Comparison of ENCODE assay signal across 8 mouse cellular contexts in the genomic region with DNA sequence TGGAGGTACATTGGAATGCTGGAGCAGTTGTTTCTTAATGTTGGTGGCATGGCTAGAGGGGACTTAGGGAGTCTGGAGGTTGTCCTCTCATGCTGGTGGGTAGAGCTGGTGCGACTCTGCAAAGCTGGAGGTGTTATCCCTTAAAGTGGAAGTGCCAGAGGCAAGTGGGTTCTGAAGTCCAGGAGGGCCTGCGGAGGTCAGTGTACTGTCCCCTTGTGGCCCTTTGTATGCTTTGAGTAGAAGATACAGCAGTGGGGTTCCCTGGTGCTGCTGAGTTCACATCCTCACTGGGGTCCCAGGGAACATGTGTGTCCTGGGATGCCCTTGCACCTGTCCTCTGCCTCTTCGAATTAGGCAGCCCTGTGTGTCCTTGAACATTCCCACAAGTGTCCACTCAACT. TPM values are rescaled to one million over a fixed set of nuclear protein-coding genes. Genes with fewer than 3 reads are reported as not detected.
A peak's percentile ranks its signal among the peaks of the same experiment; 100 is the strongest.
DNase-seq lines count a peak whose midpoint lies in the region; ATAC-seq and TF ChIP-seq lines count a peak whose summit lies in the region.

No protein-coding gene starts in this region.

- H3K4me1 ChIP-seq in ES-E14 (ENCODE audit: control insufficient read depth in 2 of 2, insufficient read depth in 2 of 2, low read length in 2 of 2, poor library complexity in 1 of 2) = peaks cover 0 to 20% of the 10 kb centered on the region in 2 experiments; a peak in 2 of 4 replicates
- H3K4me1 ChIP-seq in liver, postnatal 0 days (ENCODE audit: insufficient read depth) = peaks cover 61% of the 10 kb centered on the region

- no peak for TF ChIP-seq EP300 in liver, postnatal 0 days (IDR thresholded peaks at IDR 0.05; ENCODE audit: low read depth)

- no peaks in the 10 kb centered on the region for H3K27me3 ChIP-seq in liver, postnatal 0 days (ENCODE audit: insufficient read depth, low read length)

- no peaks in the 10 kb centered on the region for H3K36me3 ChIP-seq in ES-E14 (ENCODE audit: control insufficient read depth, insufficient read depth, low read length, poor library complexity, severe bottlenecking)
- H3K36me3 ChIP-seq in liver, postnatal 0 days (replicated peaks; ENCODE audit: insufficient read depth, low read length) = no peaks in the 10 kb centered on the region

- H3K9me3 ChIP-seq in ES-E14 (ENCODE audit: control insufficient read depth, insufficient read depth, low read depth, low read length) = no peaks in the 10 kb centered on the region
- H3K9me3 ChIP-seq in liver, postnatal 0 days (ENCODE audit: low read length) = no peaks in the 10 kb centered on the region

- peak overlapping the region; percentile 99 for H3K9ac ChIP-seq in ES-E14 (ENCODE audit: insufficient read depth, low read depth, low read length, poor library complexity, severe bottlenecking)
- peak overlapping the region; percentile 98 for H3K9ac ChIP-seq in liver, postnatal 0 days (replicated peaks)

- H3K27ac ChIP-seq in gastrocnemius, adult 2 months = peak overlapping the region; percentile 98
- no peak overlapping the region for H3K27ac ChIP-seq in ES-E14 (ENCODE audit: insufficient read depth, low read depth, low read length, poor library complexity, severe bottlenecking)
- peak overlapping the region; percentile 91; the same call in 1 of the 2 replicates for H3K27ac ChIP-seq in liver, postnatal 0 days (ENCODE audit: low read depth)

- intact Hi-C loops in gastrocnemius, adult 2 months (cut with DNase I) = loop anchor here (2.0 kb wide), 1 partner anchor 19 kb away; no protein-coding TSS in a partner anchor
- intact Hi-C loops in gastrocnemius, postnatal 14 days (cut with DNase I; ENCODE audit: low total_unique reads) = no loop called here
- intact Hi-C loops in heart, postnatal 10 days (cut with DNase I) = no loop called here

- ATAC-seq in liver, postnatal 0 days = no peak

- TF ChIP-seq CTCF in gastrocnemius, adult 2 months (IDR thresholded peaks at IDR 0.05) = peak; percentile 30; the same call in 1 of the 2 replicates
- peak; percentile 45; the same call in 1 of the 2 replicates for TF ChIP-seq CTCF in liver, postnatal 0 days (IDR thresholded peaks at IDR 0.05; ENCODE audit: low read depth)

- no peak for DNase-seq in gastrocnemius, adult 2 months
- no peak for DNase-seq in gastrocnemius, postnatal 14 days
- no peak for DNase-seq in ES-E14 (ENCODE audit: low read depth, low spot score)
- DNase-seq in heart, postnatal 10 days = peak; percentile 41 to 56
- peak; percentile 28 for DNase-seq in liver, postnatal 0 days
- DNase-seq in urinary bladder, adult 2 months (ENCODE audit: low spot score) = no peak
- DNase-seq in gastrocnemius, adult 8-10 months (ENCODE audit: low spot score in 2 of 2) = no peak
- DNase-seq in gastrocnemius, adult 18-20 months (ENCODE audit: low spot score) = no peak

- in situ Hi-C loops in ES-E14 (cut with MboI; ENCODE audit: low sequenced_read_pairs in 2 of 2, unreplicated experiment in 2 of 2) = no loop called here

- H3K4me3 ChIP-seq in gastrocnemius, adult 2 months = peak overlapping the region; percentile 92
- H3K4me3 ChIP-seq in ES-E14 (ENCODE audit: insufficient read depth in 1 of 2, low read depth in 1 of 2, low read length in 2 of 2, poor library complexity in 1 of 2, severe bottlenecking in 1 of 2) = peak overlapping the region; percentile 93 to 100
- peak overlapping the region; percentile 99 for H3K4me3 ChIP-seq in liver, postnatal 0 days (ENCODE audit: low read depth, low read length)

- H3K4me2 ChIP-seq in liver, postnatal 0 days (ENCODE audit: low read depth, low read length) = peak overlapping the region; percentile 91

- 24% methylated on average over 3 of the region's 3 CpGs for WGBS in liver, postnatal 0 days (ENCODE audit: insufficient replicate concordance)

TF ChIP-seq in ES-E14, 5 proteins besides CTCF, POLR2A, EP300 and RAD21:
- TF ChIP-seq ZC3H11A (IDR thresholded peaks at IDR 0.05; ENCODE audit: borderline replicate concordance, low read depth, low read length) (no peak), MAFK (IDR thresholded peaks at IDR 0.05; ENCODE audit: insufficient read depth, low read depth, low read length) (no peak), CHD2 (IDR thresholded peaks at IDR 0.05; ENCODE audit: low read depth, low read length) (no peak), HCFC1 (IDR thresholded peaks at IDR 0.05; ENCODE audit: borderline replicate concordance, insufficient read depth, low read length) (no peak), ZNF384 (IDR thresholded peaks at IDR 0.05; ENCODE audit: low read depth, low read length) (no peak)

RNA-seq across cellular contexts. Expression of gene Dot1l, which starts 1.1 kb away (rescaled TPM):
- 10 to 100 TPM; 19.9 to 23.1 TPM for total RNA-seq in gastrocnemius, adult 2 months (2021)
- total RNA-seq in gastrocnemius, postnatal 14 days (2021) = 10 to 100 TPM; 25.5 to 26.1 TPM
- 31.9 and 41.2 TPM in 2 replicates for total RNA-seq in ES-E14 (2012; rRNA removed)
- 10 to 100 TPM; 66.3 to 67.6 TPM for total RNA-seq in heart, postnatal 10 days (2021)
- polyA plus RNA-seq in liver, postnatal 0 days (2015; fragmentation: Nextera tagmentation; extraction: Ambion mirVana) = 4.6 TPM in 2 replicates
- 6.7 and 17.2 TPM in 2 replicates for polyA plus RNA-seq in urinary bladder, adult 2 months (2012; rRNA removed)
- total RNA-seq in gastrocnemius, adult 8-10 months (2022) = 10 to 100 TPM; 12.4 to 13.8 (median 13.5) TPM
- 10 to 100 TPM; 13.6 to 20.8 TPM for total RNA-seq in gastrocnemius, adult 18-20 months (2021)

RNA-seq across cellular contexts. Expression of gene Ap3d1, which starts 14.0 kb away (rescaled TPM):
- 10 to 100 TPM; 27.0 to 33.5 TPM for total RNA-seq in gastrocnemius, adult 2 months (2021)
- 10 to 100 TPM; 23.7 to 25.2 TPM for total RNA-seq in gastrocnemius, postnatal 14 days (2021)
- 74.8 and 106 TPM in 2 replicates for total RNA-seq in ES-E14 (2012; rRNA removed)
- total RNA-seq in heart, postnatal 10 days (2021) = 10 to 100 TPM; 47.6 to 52.5 TPM
- 16.4 and 19.0 TPM in 2 replicates for polyA plus RNA-seq in liver, postnatal 0 days (2015; fragmentation: Nextera tagmentation; extraction: Ambion mirVana)
- polyA plus RNA-seq in urinary bladder, adult 2 months (2012; rRNA removed) = 96.3 and 108 TPM in 2 replicates
- 10 to 100 TPM; 24.1 to 29.3 (median 27.8) TPM for total RNA-seq in gastrocnemius, adult 8-10 months (2022)
- total RNA-seq in gastrocnemius, adult 18-20 months (2021) = 10 to 100 TPM; 24.3 to 31.7 TPM

RNA-seq across cellular contexts. Expression of gene Sf3a2, which starts 41.9 kb away (rescaled TPM):
- 10 to 100 TPM; 28.9 to 29.1 TPM for total RNA-seq in gastrocnemius, adult 2 months (2021)
- total RNA-seq in gastrocnemius, postnatal 14 days (2021) = 10 to 100 TPM; 23.6 to 30.0 TPM
- 31.4 and 39.6 TPM in 2 replicates for total RNA-seq in ES-E14 (2012; rRNA removed)
- 10 to 100 TPM; 36.8 to 41.4 TPM for total RNA-seq in heart, postnatal 10 days (2021)
- 20.9 and 22.2 TPM in 2 replicates for polyA plus RNA-seq in liver, postnatal 0 days (2015; fragmentation: Nextera tagmentation; extraction: Ambion mirVana)
- polyA plus RNA-seq in urinary bladder, adult 2 months (2012; rRNA removed) = 47.0 and 47.7 TPM in 2 replicates
- 10 to 100 TPM; 26.0 to 33.2 (median 29.9) TPM for total RNA-seq in gastrocnemius, adult 8-10 months (2022)
- 10 to 100 TPM; 27.3 to 27.6 TPM for total RNA-seq in gastrocnemius, adult 18-20 months (2021)

RNA-seq across cellular contexts. Expression of gene Plekhj1, which starts 42.3 kb away (rescaled TPM):
- 10 to 100 TPM; 22.3 to 29.8 TPM for total RNA-seq in gastrocnemius, adult 2 months (2021)
- 10 to 100 TPM; 21.4 to 23.1 TPM for total RNA-seq in gastrocnemius, postnatal 14 days (2021)
- total RNA-seq in ES-E14 (2012; rRNA removed) = 77.2 and 87.1 TPM in 2 replicates
- total RNA-seq in heart, postnatal 10 days (2021) = 10 to 100 TPM; 32.6 to 32.9 TPM
- 42.0 and 43.7 TPM in 2 replicates for polyA plus RNA-seq in liver, postnatal 0 days (2015; fragmentation: Nextera tagmentation; extraction: Ambion mirVana)
- polyA plus RNA-seq in urinary bladder, adult 2 months (2012; rRNA removed) = 60.6 and 79.2 TPM in 2 replicates
- total RNA-seq in gastrocnemius, adult 8-10 months (2022) = 10 to 100 TPM; 24.2 to 34.4 (median 32.0) TPM
- total RNA-seq in gastrocnemius, adult 18-20 months (2021) = 10 to 100 TPM; 24.3 to 25.8 TPM

RNA-seq across cellular contexts. Expression of gene Amh, which starts 48.9 kb away (rescaled TPM):
- total RNA-seq in gastrocnemius, adult 2 months (2021) = under 1 TPM; 0.38 to 0.98 TPM
- under 1 TPM in 1 of 2 experiments, not detected in 1; 0.25 TPM for total RNA-seq in gastrocnemius, postnatal 14 days (2021)
- total RNA-seq in ES-E14 (2012; rRNA removed) = 1.0 and 1.9 TPM in 2 replicates
- under 1 TPM; 0.41 to 0.45 TPM for total RNA-seq in heart, postnatal 10 days (2021)
- 0.06 TPM in 1 of 2 replicates, not detected in the other for polyA plus RNA-seq in liver, postnatal 0 days (2015; fragmentation: Nextera tagmentation; extraction: Ambion mirVana)
- 0.40 and 0.62 TPM in 2 replicates for polyA plus RNA-seq in urinary bladder, adult 2 months (2012; rRNA removed)
- total RNA-seq in gastrocnemius, adult 8-10 months (2022) = under 1 TPM in 3 of 4 experiments, not detected in 1; 0.22 to 0.40 (median 0.24) TPM
- under 1 TPM; 0.31 to 0.32 TPM for total RNA-seq in gastrocnemius, adult 18-20 months (2021)

Comparison
In these comparisons a context has a peak if more than half of its experiments do, and no peak if none do; other contexts are left out.
1. DNase-seq: peak in heart, postnatal 10 days (2 of 2) and liver, postnatal 0 days (single experiment); none in gastrocnemius, adult 2 months (single experiment), gastrocnemius, postnatal 14 days (single experiment), ES-E14 (single experiment), urinary bladder, adult 2 months (single experiment), gastrocnemius, adult 8-10 months (0 of 2) and gastrocnemius, adult 18-20 months (single experiment).
2. Peak in every context shown above with its lines, with median percentiles within 50 percentile points of each other: H3K4me3 ChIP-seq.